Mouse (Mus musculus) neural tube, embryonic 10.5 days (tissue): ENCODE measurements around the gene Krcc1.

Experiments
- DNase-seq: peaks from one replicate; pipeline ENCODE4 v3.0.0-alpha.2; 2017; ENCODE audit warnings: low spot score; ENCODE audit errors: extremely low spot score

Gene Krcc1

GRCm38 (mm10) chr6:71271389-71272315 lies at the start of gene Krcc1:
TSS of gene Krcc1 (plus strand) at chr6:71271677.
- DNase-seq, result peak; percentile 93

GRCm38 (mm10) chr6:71224184-71224943 lies 47.1 kb upstream of the Krcc1 start:
- DNase-seq, result no peak

GRCm38 (mm10) chr6:71226544-71226943 lies 44.9 kb upstream of the Krcc1 start:
- DNase-seq, result no peak

GRCm38 (mm10) chr6:71227157-71227770 lies 44.2 kb upstream of the Krcc1 start:
- peak; percentile 45 for DNase-seq

GRCm38 (mm10) chr6:71235121-71235520 lies 36.4 kb upstream of the Krcc1 start:
- DNase-seq, result no peak

- no peak for DNase-seq
These were observed 35.5 kb upstream of the Krcc1 start for GRCm38 (mm10) chr6:71235944-71236343.

- DNase-seq, result no peak
These were observed 35.0 kb upstream of the Krcc1 start for GRCm38 (mm10) chr6:71236506-71236905.

- no peak for DNase-seq
These were observed 34.4 kb upstream of the Krcc1 start for GRCm38 (mm10) chr6:71237031-71237431.

GRCm38 (mm10) chr6:71239069-71239750 lies 32.3 kb upstream of the Krcc1 start:
- DNase-seq, result no peak

- no peak for DNase-seq
These were observed 30.6 kb upstream of the Krcc1 start for GRCm38 (mm10) chr6:71240831-71241230.

- no peak for DNase-seq
These were observed 28.7 kb upstream of the Krcc1 start for GRCm38 (mm10) chr6:71242811-71243210.

- DNase-seq, result no peak
These were observed 28.2 kb upstream of the Krcc1 start for GRCm38 (mm10) chr6:71243258-71243657.

GRCm38 (mm10) chr6:71248420-71248819 lies 23.1 kb upstream of the Krcc1 start:
- DNase-seq, result no peak

- no peak for DNase-seq
These were observed 21.9 kb upstream of the Krcc1 start for GRCm38 (mm10) chr6:71249615-71250014.

- DNase-seq, result no peak
These were observed 20.5 kb upstream of the Krcc1 start for GRCm38 (mm10) chr6:71250951-71251350.

- DNase-seq, result no peak
These were observed 17.0 kb upstream of the Krcc1 start for GRCm38 (mm10) chr6:71254456-71254855.

- DNase-seq, result no peak
These were observed 15.3 kb upstream of the Krcc1 start for GRCm38 (mm10) chr6:71256166-71256565.

- DNase-seq, result no peak
These were observed 14.1 kb upstream of the Krcc1 start for GRCm38 (mm10) chr6:71257375-71257774.

- DNase-seq, result no peak
These were observed 12.9 kb upstream of the Krcc1 start for GRCm38 (mm10) chr6:71258562-71258961.

GRCm38 (mm10) chr6:71259166-71259565 lies 12.3 kb upstream of the Krcc1 start:
- no peak for DNase-seq

- DNase-seq, result no peak
These were observed 11.3 kb upstream of the Krcc1 start for GRCm38 (mm10) chr6:71260051-71260640.
